Mouse (Mus musculus) heart, postnatal 10 days (tissue): ENCODE measurements around the gene Nom1. TPM values are rescaled to one million over a fixed set of nuclear protein-coding genes. Genes with fewer than 3 reads are reported as not detected.

Experiments
- total RNA-seq, 2 experiments: library from RNA; stranded (reverse); gene quantifications; 2 replicates each; pipeline ENCODE4 v1.2.3; 2021

Gene Nom1
- total RNA-seq, 2 experiments from 2014 or later: 14.2 to 15.4 TPM

Other genes starting within 250 kb of the Nom1 start
- 1 to 10 TPM in 1 of 2 experiments, under 1 TPM in 1; 0.77 to 1.1 TPM for gene Rnf32, start 238.7 kb upstream of the Nom1 start, total RNA-seq
- 10 to 100 TPM; 18.2 to 19.5 TPM for gene Lmbr1, start 56.3 kb upstream of the Nom1 start, total RNA-seq
- gene Mnx1, start 43.8 kb downstream of the Nom1 start, total RNA-seq: not detected
- gene Ube3c, start 134.6 kb downstream of the Nom1 start, total RNA-seq: 10 to 100 TPM; 45.9 to 47.6 TPM